Mouse (Mus musculus) MEL (cell line): ENCODE results near the gene Foxc2.

Experiments
- BHLHE40 ChIP-seq: IDR thresholded peaks from 2 replicates; pipeline ENCODE4 v1.6.1; 2012; ENCODE audit warnings: low read depth, mild to moderate bottlenecking, inconsistent platforms, low read length, improper control_type of control experiment, borderline replicate concordance
- CTCF ChIP-seq, 3 experiments: IDR thresholded peaks in 2 of 3; conservative IDR thresholded peaks in 1 of 3; 2 replicates each; pipeline ENCODE4 v1.5.1; 2011 to 2012; ENCODE audit warnings: low read length in 3 of 3, low read depth in 2 of 3, mild to moderate bottlenecking in 2 of 3, improper control_type of control experiment in 1 of 3, inconsistent platforms in 1 of 3, mixed read lengths in 1 of 3, moderate library complexity in 1 of 3; ENCODE audit not compliant: control insufficient read depth in 1 of 3, insufficient read depth in 1 of 3, poor library complexity in 1 of 3, severe bottlenecking in 1 of 3
- ETS1 ChIP-seq: IDR thresholded peaks from 2 replicates; pipeline ENCODE4 v1.6.1; 2012; ENCODE audit warnings: low read depth, mild to moderate bottlenecking, inconsistent platforms, low read length, improper control_type of control experiment, moderate library complexity
- KAT2A ChIP-seq: conservative IDR thresholded peaks from 2 replicates; pipeline ENCODE4 v1.6.1; 2012; ENCODE audit warnings: low read depth, low read length, improper control_type of control experiment, inconsistent platforms
- MYC ChIP-seq: IDR thresholded peaks from 2 replicates; pipeline ENCODE4 v1.6.1; 2011; ENCODE audit warnings: low read depth, mild to moderate bottlenecking, low read length, improper control_type of control experiment, moderate library complexity
- NELFE ChIP-seq: IDR thresholded peaks from 2 replicates; pipeline ENCODE4 v1.6.1; 2011; ENCODE audit warnings: low read depth, low read length, improper control_type of control experiment
- POLR2A ChIP-seq, 2 experiments: IDR thresholded peaks; 2 replicates each; pipeline ENCODE4 v1.6.1; 2011 to 2012; ENCODE audit warnings: low read length in 2 of 2, mild to moderate bottlenecking in 2 of 2, control low read depth in 1 of 2, improper control_type of control experiment in 1 of 2, low read depth in 1 of 2, moderate library complexity in 1 of 2; ENCODE audit not compliant: control insufficient read depth in 1 of 2, insufficient read depth in 1 of 2, poor library complexity in 1 of 2
- USF2 ChIP-seq, 2 experiments: IDR thresholded peaks; 2 replicates each; pipeline ENCODE4 v1.6.1; 2011 to 2012; ENCODE audit warnings: improper control_type of control experiment in 2 of 2, low read length in 2 of 2, borderline replicate concordance in 1 of 2, inconsistent platforms in 1 of 2, low read depth in 1 of 2, mild to moderate bottlenecking in 1 of 2; ENCODE audit not compliant: insufficient read depth in 1 of 2
- ZMIZ1 ChIP-seq: IDR thresholded peaks from 2 replicates; pipeline ENCODE4 v1.6.1; 2012; ENCODE audit warnings: low read depth, mild to moderate bottlenecking, inconsistent platforms, low read length, improper control_type of control experiment, moderate library complexity

DNA sequence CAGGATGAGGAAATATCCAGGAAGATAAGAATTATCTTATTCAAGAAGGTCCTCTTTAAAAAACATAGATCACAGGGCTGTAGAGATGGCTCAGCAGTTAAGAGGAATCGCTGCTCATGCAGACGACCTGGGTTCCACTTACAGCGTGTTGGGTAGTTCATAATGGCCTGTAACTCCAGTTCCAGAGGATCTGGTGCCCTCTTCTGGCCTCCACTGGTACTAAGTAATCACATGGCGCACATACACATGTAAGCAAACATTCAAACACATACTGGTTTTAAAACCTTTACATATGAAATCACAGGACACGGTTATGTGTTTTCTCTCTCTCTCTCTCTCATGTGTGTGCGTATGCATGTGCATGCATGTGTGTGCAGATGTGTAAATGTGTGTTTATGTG, 20.9 kb downstream of the Foxc2 start:
- no peak for TF ChIP-seq BHLHE40
- no peak for TF ChIP-seq POLR2A (IDR thresholded peaks at IDR 0.05; ENCODE audit: control insufficient read depth in 1 of 2, insufficient read depth in 1 of 2, low read depth in 1 of 2, low read length in 2 of 2, poor library complexity in 1 of 2)
- TF ChIP-seq ZMIZ1 = no peak
- peak; percentile 7 to 24 (median 13); a peak in 1 of 6 replicates for TF ChIP-seq CTCF (IDR thresholded peaks at IDR 0.05 in 2 of 3, conservative IDR thresholded peaks at IDR 0.05 in 1 of 3; ENCODE audit: control insufficient read depth in 1 of 3, insufficient read depth in 1 of 3, low read depth in 2 of 3, low read length in 3 of 3, poor library complexity in 1 of 3, severe bottlenecking in 1 of 3)
- TF ChIP-seq NELFE = no peak
- no peak for TF ChIP-seq MYC
- no peak for TF ChIP-seq KAT2A
- no peak for TF ChIP-seq ETS1
- TF ChIP-seq USF2 (IDR thresholded peaks at IDR 0.05; ENCODE audit: borderline replicate concordance in 1 of 2, insufficient read depth in 1 of 2, low read depth in 1 of 2, low read length in 2 of 2) = no peak
